Mouse (Mus musculus): ENCODE measurements around the gene Creb3l2.

GRCm38 (mm10) chr6:37297744-37298482 is 144.0 kb downstream of the Creb3l2 start:
- no peak for TF ChIP-seq GATA1 (IDR thresholded peaks at IDR 0.05; ENCODE audit: borderline replicate concordance, low read length)
- no peak for TF ChIP-seq FLI1 (IDR thresholded peaks at IDR 0.05; ENCODE audit: low read length)
